Mouse (Mus musculus): ENCODE measurements at regions not wholly inside any gene's neighbourhood (a gene's known extent, or its start where the extent isn't known, plus 50 kb on each side); places are given as distances from the start of the nearest gene placed in this dataset.

DNA sequence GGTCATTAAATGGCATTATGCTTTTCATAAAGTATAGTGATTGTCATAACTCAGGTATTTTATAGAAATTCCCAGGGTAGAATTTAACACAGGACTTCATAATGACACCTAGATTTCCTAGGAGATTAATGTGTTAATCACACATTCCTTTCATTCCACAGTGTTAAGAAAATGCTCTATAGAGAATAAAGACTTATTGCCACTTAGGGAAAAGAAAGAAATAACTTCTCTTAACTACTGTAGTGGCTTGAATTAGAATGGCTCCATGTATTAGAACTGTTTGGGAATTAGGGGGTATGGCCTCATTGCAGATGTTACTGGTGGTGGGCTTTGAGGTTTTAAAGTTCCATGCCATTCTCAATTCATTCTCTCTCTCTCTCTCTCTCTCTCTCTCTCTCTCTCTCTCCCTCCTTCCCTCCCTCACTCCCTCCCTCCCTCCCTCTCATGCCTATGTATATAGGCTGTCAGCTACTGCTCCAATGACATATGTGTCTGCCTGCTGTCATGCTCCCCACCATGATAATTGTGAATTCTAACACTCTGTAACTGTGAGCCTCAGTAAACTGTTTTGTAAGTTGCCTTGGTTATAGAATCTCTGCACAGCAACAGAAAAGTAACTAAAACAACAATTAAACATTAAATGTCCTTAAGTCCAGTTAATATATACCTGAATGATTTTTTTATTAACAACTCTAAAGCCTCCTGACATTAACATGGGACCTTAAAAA, 425.1 kb upstream of the Depdc1a start:
- no peak for DNase-seq

DNA sequence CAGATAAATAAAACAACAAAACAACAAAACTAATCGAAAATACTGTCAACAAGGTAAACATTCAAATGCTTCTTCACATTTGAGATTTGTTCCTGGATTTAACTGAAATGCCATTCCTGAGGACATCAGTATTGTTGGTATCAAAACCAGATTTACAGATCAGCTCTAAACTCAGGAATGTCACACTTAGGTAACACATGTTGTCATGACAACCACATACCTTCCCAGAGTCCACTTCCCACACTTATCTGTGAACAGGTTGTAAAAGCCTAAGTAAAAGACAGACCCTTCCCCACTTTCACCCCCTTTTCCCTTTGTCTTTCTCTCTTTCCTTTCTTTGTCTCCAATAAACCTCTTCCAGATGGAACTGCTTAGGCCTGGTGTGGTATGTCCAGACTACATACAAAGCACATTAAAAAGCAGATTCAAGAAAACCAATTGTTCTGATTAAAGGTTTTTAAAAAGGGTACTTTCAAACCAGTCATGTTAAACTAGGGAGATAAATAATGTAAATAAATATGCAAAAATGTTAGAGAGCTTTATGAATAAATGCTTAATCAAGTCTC, 438.2 kb upstream of the Depdc1a start:
- DNase-seq, result no peak

DNA sequence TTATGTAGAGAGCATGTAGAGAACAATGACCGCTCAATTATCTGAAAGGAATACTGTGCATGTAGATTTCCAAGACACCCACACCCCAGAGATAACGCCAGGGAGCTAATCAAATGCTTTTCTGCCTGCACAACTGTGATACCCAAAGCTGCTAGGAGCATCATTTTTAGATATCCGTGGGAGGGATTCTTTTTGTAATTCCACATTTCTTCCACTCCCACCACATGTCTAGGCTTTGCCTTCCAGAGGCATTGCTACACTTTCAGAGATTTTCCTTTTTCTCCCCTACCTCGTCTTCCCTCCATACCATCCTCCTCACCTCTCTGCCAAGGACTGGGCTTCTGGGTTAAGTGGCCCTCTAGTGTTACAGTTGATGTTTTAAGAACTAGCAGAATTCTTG, 460.4 kb upstream of the Depdc1a start:
- no peak for DNase-seq

DNA sequence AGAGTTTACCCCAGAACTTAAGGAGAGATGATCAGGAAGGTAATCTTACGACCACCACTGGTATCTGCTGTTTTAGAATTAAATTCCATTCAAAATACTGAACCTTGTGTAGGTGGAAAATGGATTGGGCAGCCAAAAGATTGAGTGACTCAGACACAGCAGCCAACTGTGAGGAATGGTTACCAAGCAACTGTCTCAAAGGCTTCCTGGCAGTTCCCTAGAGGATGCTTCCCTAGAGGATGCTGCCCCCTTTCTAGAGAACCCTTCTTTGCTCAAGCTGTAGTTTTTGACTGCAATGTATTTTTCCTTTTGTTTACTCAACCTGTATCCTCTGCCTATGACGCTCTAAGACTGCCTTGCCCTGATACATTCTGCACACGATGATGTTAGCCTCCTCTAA, 463.7 kb upstream of the Depdc1a start:
- DNase-seq, result no peak

DNA sequence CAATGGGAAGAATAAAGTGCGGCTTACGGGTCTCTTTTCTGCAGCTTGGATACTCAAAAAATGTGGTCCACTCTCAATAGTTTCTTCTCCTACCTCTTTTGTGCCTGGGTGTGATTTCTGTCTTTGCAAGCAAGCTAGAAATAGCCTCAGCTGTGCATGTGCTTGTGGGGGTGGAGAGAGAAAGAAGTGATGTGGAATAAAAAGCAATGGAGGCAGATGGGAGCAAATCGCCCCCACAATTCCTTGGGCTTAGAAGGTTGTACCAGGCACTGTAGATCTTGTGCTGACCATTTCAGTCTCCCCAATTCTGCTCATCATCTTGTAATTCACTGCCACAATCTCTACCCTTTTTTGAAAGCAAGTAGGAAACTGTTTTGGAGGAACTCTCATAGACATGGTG, 464.6 kb upstream of the Depdc1a start:
- DNase-seq, result no peak

DNA sequence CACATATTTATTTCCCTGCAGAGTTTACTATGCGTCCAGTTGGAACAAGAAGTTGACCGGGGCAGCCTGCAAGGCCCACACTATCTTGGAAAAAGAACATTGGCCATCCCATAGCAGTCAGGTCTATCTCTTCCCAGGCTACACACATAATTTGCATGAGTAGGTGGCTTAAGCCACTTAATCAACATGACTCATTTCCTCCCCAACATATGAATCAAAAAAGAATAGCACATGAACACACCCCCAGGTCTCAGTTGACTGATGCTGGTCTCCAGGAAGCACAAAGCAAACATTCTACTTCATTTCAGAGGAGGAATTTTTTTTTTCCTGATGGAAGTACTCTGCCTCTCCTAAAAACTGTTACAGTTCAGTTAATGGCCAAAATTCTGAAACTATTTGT, 465.3 kb upstream of the Depdc1a start:
- no peak for DNase-seq

GRCm38 (mm10) chr3:159020447-159020846, 458.4 kb upstream of the Lrrc7 start:
- DNase-seq, result no peak

DNA sequence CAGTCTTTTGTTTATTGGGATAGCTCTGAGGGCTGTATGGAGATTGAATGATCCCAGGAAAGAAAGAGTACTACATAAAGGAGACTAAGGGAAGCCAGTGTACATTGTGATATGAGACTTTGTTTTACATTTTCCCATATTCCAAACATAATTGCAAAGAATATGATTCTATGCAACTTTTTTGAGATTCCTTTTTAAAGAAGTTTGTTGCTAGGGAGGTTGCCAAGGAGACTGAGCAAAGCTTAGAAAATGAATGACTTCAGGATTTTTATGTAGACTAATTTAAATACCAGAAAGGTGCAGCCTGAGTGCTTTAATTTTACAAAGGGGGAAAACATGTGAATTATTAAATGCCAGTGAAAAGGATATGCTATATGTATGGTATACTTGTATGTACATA, 455.2 kb upstream of the Lrrc7 start:
- DNase-seq, result no peak

DNA sequence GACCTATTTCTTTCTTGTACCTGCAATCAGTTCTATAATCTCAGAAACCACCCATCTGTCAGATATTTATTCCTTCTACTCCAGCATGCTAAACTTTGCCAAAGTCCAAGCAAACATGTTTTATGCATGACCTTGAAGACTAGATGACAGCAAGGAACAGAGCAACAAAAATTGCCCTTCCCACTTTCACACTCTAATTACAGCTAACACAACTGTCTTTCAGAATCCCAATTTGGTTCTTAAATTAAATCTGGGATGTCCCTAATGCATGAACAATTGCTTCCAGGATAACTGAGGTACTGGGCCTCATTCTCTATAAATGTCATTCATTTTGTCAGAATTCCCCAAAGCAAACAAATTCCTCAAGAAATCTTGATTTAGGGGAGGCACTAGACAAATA, 454.4 kb upstream of the Lrrc7 start:
- no peak for DNase-seq

DNA sequence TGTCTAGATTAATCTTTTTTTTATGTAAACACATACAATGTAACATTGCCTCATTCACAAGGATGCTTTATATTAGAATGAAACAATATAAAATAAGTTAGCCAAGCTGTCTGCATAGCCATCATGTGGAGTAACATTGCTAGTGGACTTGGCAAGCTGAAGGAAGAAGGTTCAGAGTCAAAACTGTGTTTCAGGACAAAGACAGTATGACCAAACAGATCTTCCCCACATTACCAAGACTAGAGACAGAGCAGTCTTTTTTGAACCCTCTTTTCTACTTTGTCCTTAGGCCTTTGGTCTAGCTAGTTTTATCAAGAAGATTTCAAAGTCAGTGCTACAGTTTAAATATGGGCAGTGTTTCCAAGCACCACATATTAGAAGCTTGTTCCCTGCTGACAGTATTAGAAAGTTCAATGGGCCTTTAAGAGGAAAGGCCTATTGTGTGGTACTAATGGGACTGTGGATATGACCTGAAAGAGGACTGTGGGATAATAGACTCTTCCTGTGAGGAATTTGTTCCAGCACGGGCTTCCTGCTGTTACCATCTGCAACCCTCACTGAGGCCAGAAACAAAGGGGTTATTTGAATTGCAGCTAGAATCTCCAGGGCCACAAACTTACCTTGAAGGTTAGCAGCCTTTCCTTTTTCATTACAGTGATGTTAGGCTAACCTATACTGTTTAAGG, 449.1 kb upstream of the Lrrc7 start:
- DNase-seq, result peak; percentile 57

DNA sequence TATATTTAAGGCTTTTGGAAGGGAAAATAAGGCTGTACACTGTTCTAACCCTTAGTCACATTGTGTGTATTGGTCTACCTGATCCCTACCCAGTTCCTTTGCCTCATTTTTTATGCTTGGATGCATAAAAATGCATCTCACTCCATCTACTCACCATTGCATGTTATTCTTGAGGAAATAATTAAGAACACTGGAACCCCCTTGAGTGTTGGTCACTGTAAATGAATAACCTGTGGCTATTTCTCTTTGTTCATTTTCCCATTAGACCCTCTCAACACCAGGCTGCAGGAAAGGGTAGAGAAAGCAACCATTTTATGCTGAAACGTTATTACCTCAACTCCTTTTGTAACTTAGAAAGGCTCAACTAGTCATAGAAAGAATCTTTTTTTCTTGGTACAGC, 442.0 kb upstream of the Lrrc7 start:
- no peak for DNase-seq

- DNase-seq, result no peak
Observed at GRCm38 (mm10) chr3:158985438-158986111, 423.6 kb upstream of the Lrrc7 start.

DNA sequence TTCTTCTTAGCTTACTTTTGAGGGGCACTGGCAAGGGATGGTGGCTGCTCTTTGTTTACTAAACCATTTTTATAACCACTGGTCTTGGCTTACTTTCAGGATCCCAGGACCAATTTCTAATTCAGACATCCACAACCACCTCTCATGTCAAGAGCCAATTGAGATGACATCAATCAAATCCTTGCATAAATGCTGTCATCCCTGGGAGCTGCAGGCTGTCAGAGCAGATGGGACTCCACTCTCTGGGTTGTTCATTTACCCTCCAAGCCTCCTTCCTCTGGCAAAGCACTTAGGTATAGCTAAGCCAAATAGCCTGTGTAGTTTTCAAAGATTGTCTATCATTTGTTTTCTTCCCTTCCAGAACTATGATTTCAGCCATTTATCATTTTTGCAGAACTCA, 385.0 kb upstream of the Lrrc7 start:
- no peak for DNase-seq

GRCm38 (mm10) chr3:158905104-158905503, 343.1 kb upstream of the Lrrc7 start:
- DNase-seq, result no peak

GRCm38 (mm10) chr3:158899458-158899857, 337.4 kb upstream of the Lrrc7 start:
- no peak for DNase-seq

DNA sequence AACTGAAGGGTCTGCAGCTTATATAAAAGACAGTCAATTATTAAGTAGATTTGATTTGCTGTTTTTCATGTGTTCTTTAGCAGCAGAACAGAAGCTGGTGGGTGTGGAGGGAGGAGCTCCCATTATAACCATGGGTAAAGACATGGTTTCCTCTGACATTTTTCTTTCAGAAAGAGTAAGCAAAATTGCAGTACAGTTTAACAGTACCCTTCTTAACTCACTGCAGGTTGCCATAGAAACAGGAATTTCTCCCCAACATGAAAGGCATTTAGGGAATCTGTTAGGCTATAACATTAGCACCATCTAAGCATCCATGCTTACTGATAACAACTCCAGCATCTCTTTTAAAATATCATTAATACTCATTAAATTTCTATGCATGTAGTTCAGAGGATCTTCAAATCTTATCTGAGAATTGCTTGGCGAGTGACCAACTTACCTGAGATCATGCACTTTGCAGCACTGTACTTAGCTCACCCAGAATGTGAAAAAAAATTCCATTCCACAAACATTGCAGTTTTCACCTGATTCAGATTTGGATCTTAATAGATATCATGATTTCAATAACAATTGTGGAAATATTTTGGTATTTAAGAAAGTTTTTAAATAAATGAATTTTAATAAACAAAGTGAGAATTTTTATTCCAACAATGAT, 324.8 kb upstream of the Lrrc7 start:
- DNase-seq, result no peak

DNA sequence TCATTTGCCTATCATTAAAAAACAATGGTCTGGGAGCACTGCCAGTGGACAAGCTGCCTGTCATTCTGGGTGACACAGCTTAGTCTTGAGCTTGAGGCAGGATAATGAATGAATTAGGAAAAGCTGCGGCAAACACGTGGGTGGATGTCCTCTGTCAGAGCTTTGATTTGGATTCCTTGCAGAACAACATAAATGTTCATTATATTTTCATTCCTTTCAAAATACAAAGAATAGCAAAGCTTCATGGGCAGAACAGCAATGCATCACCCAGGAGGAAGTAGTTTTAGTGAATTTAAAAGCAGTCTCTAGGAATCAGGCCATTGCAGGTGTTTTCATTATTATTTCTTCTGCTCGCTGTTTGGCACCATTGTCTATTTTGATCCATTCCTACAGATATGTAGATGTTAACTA, 324.3 kb upstream of the Lrrc7 start:
- no peak for DNase-seq

Measured in cerebellum, adult 9-10 months (tissue).